Mouse (Mus musculus) CH12.LX (cell line): ENCODE measurements around the gene Sox1.

ENCODE experiments used
- POLR2A ChIP-seq: IDR thresholded peaks from 2 replicates; pipeline ENCODE4 v1.6.1; 2011; ENCODE audit warnings: low read depth, mild to moderate bottlenecking, improper control_type of control experiment, low read length
- POLR2AphosphoS2 ChIP-seq: IDR thresholded peaks from 2 replicates; pipeline ENCODE4 v1.6.1; 2011; ENCODE audit warnings: low read depth, low read length, improper control_type of control experiment

DNA sequence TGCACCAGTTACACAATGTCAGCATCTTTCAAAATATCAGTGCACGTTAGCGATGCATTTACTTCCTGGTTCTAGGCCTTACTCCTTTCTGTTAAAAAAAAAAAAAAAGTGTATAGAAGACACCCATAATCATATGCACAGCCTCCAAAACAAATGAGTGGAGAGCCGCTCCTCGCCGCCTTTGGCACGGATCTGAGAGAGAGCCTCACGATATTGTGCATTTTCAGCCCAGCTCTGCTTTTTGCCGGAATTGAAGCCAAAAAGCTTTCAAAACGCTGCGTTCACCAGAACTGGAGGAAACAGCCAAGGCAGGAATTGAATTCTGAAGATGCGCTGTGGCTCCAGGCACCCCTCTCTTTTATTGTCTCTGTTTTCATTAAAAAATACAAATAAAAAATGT is 48.2 kb upstream of the Sox1 start:
- TF ChIP-seq POLR2AphosphoS2 (no peak), POLR2A (no peak)
